Mouse (Mus musculus) layer of hippocampus, adult 9-11 months (tissue): ENCODE measurements around the gene Scube2.
A peak's percentile ranks its signal among the peaks of the same experiment; 100 is the strongest.

Source experiments
- DNase-seq: peaks from one replicate; pipeline ENCODE4 v3.0.0; 2022

Gene Scube2

GRCm38 (mm10) chr7:109792759-109793158 is 72.7 kb downstream of the Scube2 start:
- DNase-seq: peak; percentile 30

DNA sequence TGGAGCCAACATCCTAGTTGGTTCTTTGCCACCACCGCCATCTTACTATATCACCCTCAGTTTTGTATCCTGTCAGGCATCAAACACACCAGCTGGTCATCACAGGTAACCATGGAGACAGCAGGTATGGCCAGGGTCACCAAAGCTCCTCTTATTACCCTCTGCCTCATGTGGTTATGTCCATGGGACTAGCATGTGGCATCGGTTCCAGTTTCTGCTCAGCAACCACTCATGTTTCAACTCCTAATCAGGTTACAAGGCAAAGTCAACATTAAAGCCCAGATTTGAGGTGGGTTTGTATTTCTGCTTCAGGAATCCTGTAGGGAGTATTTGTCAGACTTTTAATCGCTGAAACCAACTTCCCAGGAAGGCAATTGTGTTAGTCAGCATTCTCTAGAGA is 74.7 kb downstream of the Scube2 start:
- DNase-seq: no peak

DNA sequence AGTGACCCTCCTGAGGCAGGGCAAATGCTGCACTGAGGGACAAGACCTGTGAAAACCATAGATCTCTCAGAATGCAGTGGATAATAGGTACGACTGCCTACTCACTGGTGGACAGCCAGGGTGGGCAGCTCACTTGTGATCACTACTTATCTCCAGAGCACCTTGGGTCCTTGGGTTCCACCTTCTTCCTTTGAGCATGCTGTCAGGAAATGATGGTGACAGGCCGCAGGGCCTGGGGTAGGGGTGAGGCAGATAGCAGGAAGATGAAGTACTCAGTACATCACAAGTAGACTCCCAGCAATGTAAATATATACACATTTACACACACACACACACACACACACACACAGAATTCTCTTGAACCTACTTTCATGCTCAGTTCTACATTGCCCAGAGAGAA is 77.6 kb downstream of the Scube2 start:
- DNase-seq: no peak

GRCm38 (mm10) chr7:109783281-109783680 is 82.2 kb downstream of the Scube2 start:
- no peak for DNase-seq

DNA sequence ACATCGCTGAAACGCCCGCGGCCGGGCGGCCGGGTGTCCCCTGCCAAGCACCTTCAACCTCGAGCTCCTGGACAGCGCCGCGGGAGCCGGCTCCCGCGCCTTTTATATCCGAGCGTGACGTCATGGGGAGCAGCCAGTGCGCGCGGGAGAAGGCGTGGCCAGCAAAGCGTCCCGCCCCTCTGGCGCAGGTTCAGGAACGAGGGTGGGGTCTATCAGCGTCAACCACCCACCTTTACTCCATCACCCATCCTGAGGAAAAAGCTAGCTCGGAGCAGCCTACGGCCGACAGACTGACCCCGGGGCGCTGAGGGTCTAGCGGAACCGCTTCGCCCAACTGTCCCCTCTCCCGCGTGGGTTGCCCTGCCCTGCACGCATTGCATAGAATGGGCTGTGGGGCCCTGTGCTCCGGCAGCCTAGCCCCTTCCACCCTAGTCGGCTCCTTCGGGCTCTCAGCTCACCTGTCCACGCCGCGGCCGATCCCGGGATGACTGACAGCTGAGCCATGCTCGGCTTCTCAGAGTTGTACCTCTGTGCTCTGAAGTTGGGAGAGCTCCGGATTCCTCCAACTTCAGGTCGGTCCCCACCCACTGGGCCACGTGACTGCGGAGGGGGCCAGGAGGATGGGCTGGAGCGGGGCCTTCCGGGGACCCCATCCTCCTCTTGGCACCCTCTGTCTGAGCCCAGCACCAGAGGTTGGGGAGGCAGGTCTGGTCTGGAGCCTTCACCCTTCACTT is 83.8 kb downstream of the Scube2 start, which contains the start of gene Nrip3:
Gene Nrip3, minus strand, starts transcription at position 556 of the 734 bp plus-strand sequence.
- peak; percentile 76 for DNase-seq

- no peak for DNase-seq
Observed at GRCm38 (mm10) chr7:109781087-109781469, 84.4 kb downstream of the Scube2 start.

GRCm38 (mm10) chr7:109772251-109772650 is 93.2 kb downstream of the Scube2 start:
- DNase-seq: no peak

- no peak for DNase-seq
Observed at GRCm38 (mm10) chr7:109768699-109769383, 96.6 kb downstream of the Scube2 start.

GRCm38 (mm10) chr7:109767575-109768350 is 97.7 kb downstream of the Scube2 start:
- DNase-seq: no peak

DNA sequence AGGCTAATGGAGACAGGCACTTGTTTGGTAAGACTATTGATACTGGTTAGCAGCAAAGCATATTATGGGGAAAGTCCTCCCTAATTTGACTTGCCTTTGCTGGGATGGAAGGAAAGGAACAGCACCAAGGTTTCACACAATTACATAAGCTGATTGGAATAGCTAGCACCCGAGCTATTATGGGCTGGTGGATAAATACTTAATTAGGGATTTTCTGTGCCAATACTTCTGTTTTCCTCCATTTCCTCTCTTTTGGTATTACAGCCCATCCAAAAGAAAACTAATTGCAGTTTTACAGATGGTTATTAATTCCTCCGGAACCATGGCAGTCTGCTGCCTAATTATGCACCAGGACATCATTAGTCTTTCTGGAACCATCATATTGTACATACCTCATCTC is 101.5 kb downstream of the Scube2 start:
- DNase-seq: peak; percentile 32

GRCm38 (mm10) chr7:109756291-109756690 is 109.2 kb downstream of the Scube2 start:
- no peak for DNase-seq

DNA sequence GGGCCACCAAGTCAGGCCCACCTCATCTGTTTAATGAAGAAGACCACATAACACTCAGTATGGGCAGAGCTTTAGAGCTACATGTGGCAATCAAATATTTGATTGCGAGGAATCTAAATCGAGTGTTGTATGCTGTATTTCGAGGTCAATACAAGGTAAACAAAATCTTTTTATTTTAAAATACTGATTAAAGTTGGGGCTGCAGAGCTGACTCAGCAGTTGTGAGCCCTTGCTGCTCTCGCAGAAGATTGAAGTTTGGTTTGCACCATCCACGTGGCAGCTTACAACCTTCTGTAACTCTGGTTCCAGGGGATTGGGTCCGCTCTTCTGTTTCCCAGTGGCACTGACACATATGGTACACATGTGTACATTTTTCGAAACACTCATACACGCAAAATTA is 111.4 kb downstream of the Scube2 start:
- DNase-seq: no peak

DNA sequence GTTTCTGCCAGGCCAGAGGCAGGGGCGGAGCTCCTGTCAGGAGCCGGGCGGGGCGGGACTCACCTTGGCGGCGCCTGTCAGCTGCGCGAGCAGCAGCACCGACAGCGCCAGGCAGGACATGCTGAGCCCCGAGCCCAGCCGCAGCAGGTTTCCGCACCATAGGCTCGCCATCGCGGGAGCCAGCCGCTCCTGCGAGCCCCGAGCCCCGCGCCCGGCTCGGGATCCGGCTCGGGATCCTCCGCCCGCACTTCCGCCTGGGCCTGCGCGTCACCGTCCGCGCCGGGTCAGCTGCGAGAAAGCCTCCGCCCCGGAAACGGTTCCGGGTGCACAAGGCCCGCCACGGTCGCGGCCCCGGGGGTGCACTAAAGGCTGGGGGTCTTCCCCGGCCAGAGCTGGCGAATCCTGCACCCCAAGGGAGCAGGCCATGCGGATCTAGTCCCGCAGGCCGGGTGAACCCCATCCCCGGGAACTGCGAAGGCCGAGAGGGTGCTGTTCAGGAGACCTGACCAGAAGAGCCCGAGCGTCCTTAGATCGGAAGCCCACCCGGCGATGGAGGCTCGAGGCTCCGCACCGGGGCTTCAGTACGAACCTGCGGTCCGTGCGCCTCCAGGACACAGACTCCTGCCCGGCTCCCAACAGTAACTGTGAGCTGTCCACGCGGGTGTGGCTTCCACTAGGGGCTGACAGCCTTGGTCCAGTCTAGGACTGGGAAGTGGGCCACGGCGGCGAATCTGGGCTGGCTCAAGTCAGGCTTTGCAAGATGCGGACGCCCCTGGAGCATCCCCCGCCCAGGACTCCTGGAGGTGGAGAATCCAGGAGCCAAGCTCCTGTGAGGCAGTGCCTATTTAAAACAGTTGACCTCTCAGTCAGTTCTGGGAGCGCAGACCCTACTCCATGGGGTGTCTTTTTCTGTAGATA is 113.2 kb downstream of the Scube2 start, which contains the start of gene Tmem9b:
Gene Tmem9b, minus strand, starts transcription at position 868 of the 918 bp plus-strand sequence.
- DNase-seq: peak; percentile 76

DNA sequence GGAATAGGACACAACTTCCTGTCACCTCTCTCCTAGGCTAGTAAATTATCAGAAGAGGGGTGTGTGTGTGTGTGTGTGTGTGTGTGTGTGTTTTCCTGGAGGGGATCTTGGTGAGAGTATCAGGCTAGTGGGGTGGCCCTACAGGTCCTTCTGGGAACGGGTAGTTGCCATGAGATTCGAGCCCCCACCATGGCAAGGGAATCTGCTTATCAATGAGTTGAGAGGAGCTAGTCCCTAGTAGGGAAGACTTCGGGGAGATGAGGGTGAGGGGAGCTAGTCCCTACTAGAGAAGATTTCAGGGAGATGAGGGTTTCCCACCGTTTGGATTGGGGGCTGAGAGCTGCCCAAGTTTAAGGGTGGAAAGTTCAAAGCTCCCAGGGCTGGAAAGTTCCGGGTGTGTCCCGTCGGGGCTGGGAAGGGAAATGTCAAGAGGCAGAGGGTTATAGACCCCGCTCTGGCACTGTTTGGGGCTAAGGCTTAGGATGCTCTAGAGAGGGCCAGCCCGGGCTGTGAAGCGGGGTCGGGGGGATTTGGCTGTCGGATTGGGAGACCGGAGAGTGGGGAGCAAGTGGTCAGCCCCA is 114.0 kb downstream of the Scube2 start:
- DNase-seq: no peak
